Mouse (Mus musculus) liver, embryonic 11.5 days (tissue): ENCODE results near the gene Ikbke. TPM values are rescaled to one million over a fixed set of nuclear protein-coding genes. Genes with fewer than 3 reads are reported as not detected.

ENCODE experiments used
- ATAC-seq: fragments of 200-750 bp; cut with Nextera tagmentation; replicated peaks from 2 replicates; pipeline ENCODE4 v1.8.0; 2017; ENCODE audit warnings: moderate number of reproducible peaks, mild to moderate bottlenecking, moderate TSS enrichment, moderate library complexity; ENCODE audit not compliant: low FRiP score
- DNase-seq: peaks from one replicate; pipeline ENCODE4 v3.0.0-alpha.2; 2017; ENCODE audit warnings: low spot score
- H3K27ac ChIP-seq: fragments of 300-500 bp; sonication (generic); 2 replicates; pipeline ENCODE4 v1.5.1; 2014; ENCODE audit warnings: mild to moderate bottlenecking, low read depth, low read length, control low read depth
- H3K27me3 ChIP-seq: fragments of 300-500 bp; sonication (generic); replicated peaks from 2 replicates; pipeline ENCODE4 v1.6.1; 2014; ENCODE audit warnings: low read length, mixed read lengths; ENCODE audit not compliant: control insufficient read depth, insufficient read depth
- H3K36me3 ChIP-seq: fragments of 300-500 bp; sonication (generic); 2 replicates; pipeline ENCODE4 v1.6.1; 2014; ENCODE audit warnings: mild to moderate bottlenecking, low read length, moderate library complexity, mixed read lengths; ENCODE audit not compliant: control insufficient read depth, insufficient read depth
- H3K4me1 ChIP-seq: fragments of 300-500 bp; sonication (generic); replicated peaks from 2 replicates; pipeline ENCODE4 v1.6.1; 2014; ENCODE audit warnings: low read length, mixed read lengths; ENCODE audit not compliant: control insufficient read depth, insufficient read depth
- H3K4me2 ChIP-seq: fragments of 300-500 bp; sonication (generic); 2 replicates; pipeline ENCODE4 v1.6.1; 2014; ENCODE audit warnings: mild to moderate bottlenecking, control low read depth, moderate library complexity
- H3K4me3 ChIP-seq: fragments of 300-500 bp; sonication (generic); 2 replicates; pipeline ENCODE4 v1.5.1; 2014; ENCODE audit warnings: low read depth, low read length, control low read depth
- H3K9ac ChIP-seq: fragments of 300-500 bp; sonication (generic); 2 replicates; pipeline ENCODE4 v1.6.1; 2014; ENCODE audit warnings: low read depth, low read length, control low read depth
- H3K9me3 ChIP-seq: fragments of 300-500 bp; sonication (generic); 2 replicates; pipeline ENCODE4 v1.6.1; 2016; ENCODE audit warnings: low read length, inconsistent platforms, mixed read lengths; ENCODE audit not compliant: control insufficient read depth
- WGBS: fragments of 180-500 bp; shearing (Covaris S2); extraction: QIAGEN DNeasy Blood & Tissue Kit; methylation state at CpG from one replicate; pipeline ENCODE4 v1.1.7; 2014; 5-methylcytosine and 5-hydroxymethylcytosine counted together
- polyA plus RNA-seq: library from polyadenylated mRNA; unstranded; fragments of >200 nt; fragmentation: Nextera tagmentation; extraction: Ambion mirVana; gene quantifications from 2 replicates; pipeline ENCODE4 v1.2.1, GENCODE M21; 2014

Gene Ikbke
- polyA plus RNA-seq, 1 experiment from 2014 or later: 3.9 TPM

- 75% methylated on average over 5 of the region's 5 CpGs for WGBS
- Histone ChIP-seq H3K4me2 (no peak overlapping the region), H3K9ac (no peak overlapping the region), H3K27ac (no peak overlapping the region), H3K36me3 (no peaks in the 10 kb centered on the region), H3K9me3 (no peaks in the 10 kb centered on the region), H3K4me3 (no peak overlapping the region), H3K27me3 (no peaks in the 10 kb centered on the region), H3K4me1 (no peaks in the 10 kb centered on the region)
- ATAC-seq (no peak), DNase-seq (no peak)
These were observed 73.1 kb downstream of the Ikbke start for GRCm38 (mm10) chr1:131206342-131206741.

GRCm38 (mm10) chr1:131204461-131204860 is 74.9 kb downstream of the Ikbke start:
- Histone ChIP-seq H3K27me3 (no peaks in the 10 kb centered on the region), H3K27ac (no peak overlapping the region), H3K4me2 (no peak overlapping the region), H3K36me3 (no peaks in the 10 kb centered on the region), H3K4me1 (0 out of 2 replicates have a peak, but pooled peaks cover 3% of the 10 kb centered on the region), H3K9me3 (no peaks in the 10 kb centered on the region), H3K4me3 (no peak overlapping the region), H3K9ac (no peak overlapping the region)
- DNase-seq (no peak), ATAC-seq (no peak)
- WGBS: 54% methylated on average over 8 of the region's 8 CpGs

Other genes with a start within 250 kb of the Ikbke start
- gene Mapkapk2, start 181.8 kb downstream of the Ikbke start, polyA plus RNA-seq: 26.9 and 30.1 TPM in 2 replicates
- gene Dyrk3, start 141.3 kb downstream of the Ikbke start, polyA plus RNA-seq: 11.7 and 16.2 TPM in 2 replicates
- 61.4 and 62.5 TPM in 2 replicates for gene Eif2d, start 126.4 kb downstream of the Ikbke start, polyA plus RNA-seq
- 3.7 and 4.1 TPM in 2 replicates for gene Rassf5, start 34.3 kb downstream of the Ikbke start, polyA plus RNA-seq
- gene Srgap2, start 247.7 kb upstream of the Ikbke start, polyA plus RNA-seq: 16.1 and 17.3 TPM in 2 replicates
- 4.8 and 4.9 TPM in 2 replicates for gene Fam72a, start 248.3 kb upstream of the Ikbke start, polyA plus RNA-seq